Mouse (Mus musculus): ENCODE results near the gene Oaf.

- peak; percentile 84 for TF ChIP-seq CTCF (IDR thresholded peaks at IDR 0.05; ENCODE audit: low read depth)
- TF ChIP-seq EP300 (IDR thresholded peaks at IDR 0.05; ENCODE audit: low read depth) = no peak
Observed at GRCm38 (mm10) chr9:43210771-43211450, 28.8 kb downstream of the Oaf start.
